Mouse (Mus musculus): ENCODE measurements around the gene Krt12.
A peak's percentile ranks its signal among the peaks of the same experiment; 100 is the strongest.

Krt12 gene

DNA sequence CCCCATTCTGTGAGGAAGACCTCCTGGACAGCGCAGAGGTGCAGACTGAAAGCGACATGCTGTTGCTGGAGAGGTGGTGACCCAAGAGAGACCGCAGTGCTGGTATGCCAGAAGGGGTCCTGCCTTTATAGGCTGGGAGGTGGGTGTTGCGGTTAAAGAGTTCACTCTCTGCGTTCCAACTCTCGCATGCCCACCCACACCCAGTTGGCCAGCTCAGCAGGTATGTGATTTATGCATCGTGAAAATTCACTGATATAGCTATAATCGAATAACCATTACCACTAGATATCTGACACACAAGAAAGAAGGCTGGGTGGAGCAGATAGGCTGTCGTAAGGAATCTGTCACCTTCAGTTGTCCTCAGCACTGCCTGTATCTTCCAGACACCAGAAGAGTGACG is at the start of gene Krt12:
TSS of gene Krt12 (minus strand) at position 101 of the 400 bp plus-strand sequence.
- no peak for DNase-seq (ENCODE audit: low read depth)

DNA sequence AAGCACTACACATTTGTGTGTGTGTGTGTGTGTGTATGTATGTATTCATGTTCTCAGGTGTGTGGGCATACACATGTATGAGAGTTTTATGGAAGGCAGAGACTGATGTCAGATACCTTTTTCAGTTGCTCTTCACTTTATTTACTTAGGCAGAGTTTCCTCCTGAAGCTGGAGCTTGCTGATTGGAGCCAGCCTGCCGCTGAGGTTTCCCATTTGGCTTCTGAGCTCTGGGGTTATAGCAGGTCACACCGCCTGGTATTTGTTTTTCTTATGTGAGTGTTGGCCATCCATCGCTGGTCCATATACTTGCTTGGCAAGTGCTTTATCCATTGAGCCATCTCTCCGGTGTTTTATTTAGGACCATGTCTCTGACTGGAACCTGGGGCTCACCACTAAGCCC is 47.2 kb upstream of the Krt12 start:
- no peak for DNase-seq (ENCODE audit: low read depth)

DNA sequence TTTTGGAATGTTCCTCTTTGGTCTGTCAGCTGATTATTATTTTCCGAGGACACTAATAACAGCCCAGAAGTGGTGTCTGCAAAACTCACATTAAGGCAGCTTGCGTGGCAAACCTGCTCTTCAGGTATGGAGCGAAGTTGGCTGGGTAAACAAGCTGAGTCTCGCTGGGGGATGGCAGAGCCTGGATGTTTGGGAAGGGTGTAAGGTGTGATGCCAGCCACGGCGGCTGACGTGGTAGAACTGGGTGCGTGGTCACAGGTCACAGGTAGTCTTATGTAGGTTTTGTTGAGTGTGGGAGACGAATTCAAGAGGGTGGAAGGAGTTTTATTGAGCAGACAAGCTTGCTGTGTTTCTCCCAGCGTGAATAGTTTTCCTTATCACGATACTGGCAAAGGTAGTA is 46.5 kb upstream of the Krt12 start:
- DNase-seq (ENCODE audit: low read depth): no peak

DNA sequence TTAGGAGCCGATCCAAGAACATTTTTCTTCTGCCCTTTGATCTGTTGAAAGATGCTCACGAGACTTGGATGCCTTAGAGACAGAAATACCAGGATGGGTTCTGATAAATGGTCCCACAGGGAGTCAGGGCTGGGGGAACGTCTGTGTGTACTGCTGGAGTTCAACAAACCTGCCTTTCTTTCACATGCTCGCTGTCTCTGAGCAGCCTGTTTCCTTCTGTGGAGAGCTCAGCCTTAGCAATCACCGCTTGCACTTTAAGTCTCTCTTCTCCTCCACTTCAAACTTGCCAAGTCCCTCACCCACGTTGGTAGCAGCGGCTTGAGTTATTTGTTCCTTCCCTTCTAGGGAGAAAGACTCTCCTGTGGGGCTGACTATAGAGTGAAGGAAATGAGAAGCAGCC is 44.3 kb upstream of the Krt12 start:
- no peak for DNase-seq (ENCODE audit: low read depth)

DNA sequence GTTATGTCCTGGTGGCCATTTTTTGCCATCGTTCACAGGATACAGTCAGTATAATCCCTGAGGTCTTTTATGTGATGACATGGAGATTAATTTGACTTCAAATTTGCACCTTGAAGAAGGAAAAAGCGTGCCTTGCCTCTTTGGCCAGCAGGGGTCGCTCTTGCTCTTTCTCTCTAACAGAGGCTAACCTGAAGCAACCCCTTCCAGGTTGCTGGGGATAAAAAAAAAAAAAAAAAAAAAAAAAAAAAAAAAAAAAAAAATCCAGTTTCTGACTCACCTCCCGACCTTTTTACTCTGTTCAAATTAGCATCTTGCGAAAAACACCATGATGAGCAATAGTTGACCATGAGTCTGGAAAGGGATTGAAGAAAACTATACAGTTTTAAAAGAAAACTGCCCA is 42.8 kb upstream of the Krt12 start:
- peak; percentile 39 for DNase-seq (ENCODE audit: low read depth)

DNA sequence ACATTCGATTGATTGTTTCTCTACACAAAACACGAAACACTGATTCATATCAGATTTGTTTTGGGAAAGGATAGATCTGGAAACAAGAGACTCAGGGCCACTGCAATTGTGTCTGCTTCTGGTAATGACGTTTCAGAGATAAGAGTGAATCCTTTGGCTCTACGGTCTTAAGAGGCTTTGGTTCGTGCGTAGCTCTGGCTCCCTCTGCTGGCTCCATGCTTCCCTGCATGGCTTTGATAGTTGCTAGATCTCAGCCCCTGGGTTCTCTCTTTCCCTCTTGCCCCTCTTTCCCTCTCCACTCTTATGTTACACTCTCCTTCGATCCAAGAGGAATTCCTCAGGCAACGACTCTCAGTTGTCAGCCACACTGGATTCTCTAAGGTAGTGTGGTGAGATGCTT is 41.1 kb upstream of the Krt12 start:
- DNase-seq (ENCODE audit: low read depth): peak; percentile 13

DNA sequence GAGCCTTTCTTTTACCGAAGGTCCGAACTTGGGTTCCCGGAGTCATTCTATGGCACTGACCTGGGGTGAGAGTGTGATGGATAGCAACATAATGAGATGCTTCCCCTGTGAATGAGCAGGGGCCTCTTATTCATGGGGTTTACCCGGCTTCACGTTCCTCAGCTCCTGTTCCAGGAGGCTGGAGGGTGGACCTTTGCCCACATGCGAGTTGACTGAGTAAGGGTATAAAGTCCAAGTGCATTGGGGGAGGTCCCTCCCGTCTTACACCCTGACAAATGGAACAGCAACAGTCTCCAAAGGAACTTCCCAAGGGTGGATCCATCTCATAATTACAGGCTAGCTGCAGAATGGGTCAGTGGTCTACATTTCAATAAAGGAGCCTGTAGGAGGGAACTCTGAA is 39.7 kb upstream of the Krt12 start:
- no peak for DNase-seq (ENCODE audit: low read depth)

DNA sequence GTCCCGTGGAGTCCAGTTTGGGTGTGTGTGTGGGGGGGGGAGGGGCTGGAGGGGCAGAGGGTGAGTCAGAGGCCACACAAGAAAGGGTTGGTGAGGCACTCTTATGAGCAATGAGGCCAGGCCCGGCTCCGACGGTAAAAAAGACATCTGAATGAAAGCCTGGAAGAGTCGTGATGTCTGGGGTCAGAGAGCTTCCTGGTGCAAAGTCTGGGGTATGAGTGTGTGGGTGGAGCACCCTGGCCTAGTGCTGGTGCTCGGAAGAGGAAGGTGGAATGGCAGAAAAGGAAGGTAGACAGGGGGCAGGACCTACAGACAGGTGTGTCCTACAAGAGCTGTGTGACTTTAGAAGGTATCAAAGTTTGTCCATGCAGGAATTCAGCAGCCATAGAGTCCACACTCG is 36.8 kb upstream of the Krt12 start:
- no peak for DNase-seq (ENCODE audit: low read depth)

DNA sequence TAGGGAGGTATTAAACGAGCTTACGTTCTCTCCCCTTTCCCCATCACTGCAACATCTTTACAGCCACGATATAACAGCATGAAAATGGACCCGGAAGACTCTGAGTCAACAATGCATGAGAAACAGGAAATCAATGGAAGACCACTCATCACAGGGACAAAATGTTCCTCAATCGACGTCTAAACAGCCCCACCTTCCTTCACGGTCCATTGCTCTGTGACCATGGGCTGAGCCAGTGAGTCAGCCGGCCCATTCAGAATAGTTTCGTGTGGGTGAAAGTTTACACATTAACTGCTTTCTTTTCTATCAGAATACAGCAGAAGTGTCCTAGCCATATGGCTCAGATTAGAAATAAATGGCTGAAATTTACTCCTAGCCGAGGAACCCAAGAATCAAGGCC is 32.7 kb upstream of the Krt12 start:
- no peak for DNase-seq (ENCODE audit: low read depth)

DNA sequence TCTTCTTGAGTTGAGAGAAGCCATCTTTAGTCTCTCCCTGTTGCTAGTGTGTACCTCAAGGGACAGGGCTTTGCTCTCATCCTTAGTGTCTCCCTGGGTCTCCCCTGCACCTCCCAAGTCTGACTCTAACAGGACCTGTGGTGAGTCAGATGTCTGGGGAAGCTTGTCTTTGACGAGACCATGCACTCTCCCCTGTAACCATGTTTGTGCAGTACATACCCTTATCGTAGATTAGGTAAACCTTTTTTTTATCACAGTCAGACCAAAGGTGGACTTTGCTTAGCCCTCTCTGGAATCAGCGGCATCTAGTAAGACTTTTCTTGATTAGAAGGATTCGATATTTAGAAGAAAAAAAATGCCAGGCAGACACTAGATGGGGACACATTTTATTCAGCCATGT is 32.0 kb upstream of the Krt12 start:
- no peak for DNase-seq (ENCODE audit: low read depth)

DNA sequence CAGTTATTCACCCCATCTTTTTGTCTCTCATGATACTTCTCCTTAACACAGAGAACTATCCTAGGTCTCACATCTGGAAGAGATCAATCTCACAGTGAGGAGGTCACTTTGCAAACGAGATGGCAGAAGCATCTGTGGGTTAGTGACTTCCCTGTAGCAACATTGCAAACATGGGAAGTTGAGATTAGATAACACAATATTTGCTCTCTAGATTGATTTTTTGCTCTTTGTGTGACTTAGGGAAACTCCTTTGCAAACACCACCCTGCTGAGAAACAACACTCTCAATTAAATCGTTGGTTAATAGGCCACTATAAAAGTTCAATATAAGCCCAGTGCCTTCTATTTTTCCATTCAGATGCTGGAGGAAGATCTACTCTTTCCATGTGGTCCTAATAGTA is 26.7 kb upstream of the Krt12 start:
- no peak for DNase-seq (ENCODE audit: low read depth)

DNA sequence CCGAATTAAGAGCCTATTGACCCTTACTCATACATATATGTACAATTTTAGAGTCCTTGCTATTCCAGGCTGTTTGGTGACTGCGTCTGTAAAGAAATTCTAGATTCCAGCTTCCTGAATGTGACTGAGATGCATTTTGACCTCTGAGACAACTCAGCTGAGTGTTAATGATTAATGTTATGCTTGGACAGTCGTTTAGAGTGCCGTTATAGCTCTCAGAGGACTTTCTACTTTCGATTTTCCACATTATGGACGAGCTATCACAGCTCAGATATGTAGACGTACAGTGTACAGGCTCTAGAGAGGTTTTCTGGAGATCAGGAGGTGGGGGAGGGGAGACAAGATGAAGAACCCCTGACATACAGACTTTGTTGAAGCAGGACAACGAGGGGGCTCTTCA is 19.2 kb upstream of the Krt12 start:
- no peak for DNase-seq (ENCODE audit: low read depth)

DNA sequence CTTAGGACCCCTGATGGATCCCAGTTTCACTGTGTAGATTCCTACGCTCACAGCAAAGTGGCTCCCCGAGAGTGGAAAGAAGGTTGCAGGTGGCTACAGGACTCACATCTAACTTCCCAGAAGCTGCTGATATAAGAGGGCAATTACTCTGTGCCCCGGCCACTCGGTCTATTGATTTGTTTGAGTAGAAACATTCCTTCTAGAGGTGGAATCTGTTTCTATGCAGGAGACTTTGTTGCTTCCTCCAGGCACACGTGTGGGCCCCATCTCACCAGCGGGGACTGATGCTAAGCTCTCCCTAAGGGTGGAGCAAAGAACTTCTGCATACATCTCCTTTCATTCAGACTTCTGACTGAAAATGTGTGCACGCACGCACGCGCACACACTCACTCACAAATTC is 17.4 kb upstream of the Krt12 start:
- no peak for DNase-seq (ENCODE audit: low read depth)

DNA sequence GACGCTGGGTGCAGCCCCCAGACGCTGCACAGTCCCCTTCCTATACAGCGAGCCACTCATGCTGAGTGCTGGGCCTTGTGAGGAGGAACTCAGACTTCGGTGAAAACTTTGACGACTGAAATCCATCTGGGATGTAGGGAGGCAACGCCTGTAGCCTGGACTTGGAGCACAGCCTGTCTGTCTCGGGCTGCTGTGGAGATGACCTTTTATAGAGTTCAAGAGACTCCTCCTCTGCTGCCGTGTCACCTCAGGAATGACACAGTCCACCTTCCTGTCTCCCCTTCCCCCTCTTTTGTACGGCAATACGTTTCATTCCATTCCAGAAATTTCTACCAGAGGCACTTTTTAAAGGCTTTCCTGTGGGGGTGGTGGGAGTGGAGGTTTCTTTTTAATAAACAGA is 15.9 kb upstream of the Krt12 start, which contains the start of gene Krt20:
TSS of gene Krt20 (minus strand) at position 179 of the 400 bp plus-strand sequence.
- DNase-seq (ENCODE audit: low read depth): no peak

DNA sequence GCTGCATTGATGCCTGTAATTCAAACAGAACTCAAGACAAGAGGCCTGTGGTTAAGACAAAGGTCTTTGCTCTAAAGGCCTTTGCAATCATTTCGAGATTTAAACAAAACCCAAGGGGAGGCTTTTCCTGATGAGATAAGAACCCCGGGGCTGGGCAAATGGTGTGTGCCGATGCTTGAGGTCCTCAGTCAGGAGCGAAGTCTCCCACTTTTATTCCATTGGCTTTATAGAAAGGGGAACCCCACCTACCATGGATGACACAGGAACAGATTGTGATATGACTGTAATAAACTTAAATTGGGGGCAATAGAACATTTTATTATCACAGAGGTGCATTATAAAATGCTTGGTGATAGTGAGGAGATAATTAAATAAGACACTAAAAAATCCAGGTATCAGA is 14.6 kb upstream of the Krt12 start:
- no peak for DNase-seq (ENCODE audit: low read depth)

DNA sequence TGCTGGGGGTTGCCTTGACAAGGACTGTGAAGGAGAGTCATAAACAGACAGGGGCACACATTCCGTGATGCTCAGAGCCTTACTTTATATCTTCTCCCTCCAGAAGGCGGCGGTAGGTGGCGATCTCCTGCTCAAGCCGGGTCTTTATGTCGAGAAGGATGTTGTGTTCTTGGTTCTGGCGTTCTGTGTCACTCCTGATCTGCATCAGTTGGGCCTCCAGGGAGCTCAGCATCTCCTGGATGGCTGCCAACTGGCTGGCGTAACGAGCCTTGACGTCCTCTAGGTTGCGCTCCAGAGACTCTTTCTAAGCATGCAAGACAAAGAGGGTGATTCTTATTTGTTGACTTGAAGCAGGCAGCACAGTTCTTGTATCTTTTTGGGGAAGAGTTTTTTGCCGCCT is 8.6 kb upstream of the Krt12 start:
- DNase-seq (ENCODE audit: low read depth): no peak

DNA sequence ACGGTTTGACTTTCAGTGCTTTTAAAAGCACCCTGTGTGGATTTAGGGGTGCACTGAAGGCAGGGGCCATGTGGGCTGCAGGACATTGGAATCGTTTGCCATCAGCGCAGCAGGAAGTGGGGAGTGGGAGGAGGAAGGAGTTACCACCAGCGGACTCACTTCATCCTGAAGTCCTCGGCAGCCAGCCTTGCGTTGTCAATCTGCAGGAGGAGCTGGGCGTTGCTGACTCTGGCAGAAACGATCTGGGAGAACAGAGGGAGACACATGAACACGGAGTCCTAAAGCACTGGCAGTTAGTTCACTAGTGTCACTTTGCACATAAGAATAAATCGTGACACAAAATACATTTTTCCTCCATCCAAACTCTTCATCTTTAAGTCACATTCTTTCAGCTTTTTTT is 1.5 kb downstream of the Krt12 start:
- no peak for DNase-seq (ENCODE audit: low read depth)

DNA sequence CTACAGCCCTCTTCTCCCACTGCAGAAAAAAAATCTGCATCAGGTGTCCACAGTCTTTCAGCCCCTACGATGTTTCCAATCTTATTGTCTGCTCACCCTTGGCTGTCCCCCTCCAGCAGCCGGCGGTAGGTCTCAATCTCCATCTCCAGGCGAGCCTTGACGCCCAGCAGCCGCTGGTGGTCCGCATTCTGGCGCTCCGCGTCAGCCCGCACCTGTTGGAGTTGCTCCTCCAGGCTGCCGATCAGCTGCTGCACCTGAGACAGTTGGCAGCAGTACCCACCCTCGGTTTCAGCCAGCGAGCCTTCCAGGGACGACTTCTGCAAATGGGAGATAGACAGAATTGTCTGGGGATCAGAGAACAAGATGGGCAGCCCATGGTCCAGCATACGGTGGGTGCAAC is 4.2 kb downstream of the Krt12 start:
- DNase-seq (ENCODE audit: low read depth): no peak

DNA sequence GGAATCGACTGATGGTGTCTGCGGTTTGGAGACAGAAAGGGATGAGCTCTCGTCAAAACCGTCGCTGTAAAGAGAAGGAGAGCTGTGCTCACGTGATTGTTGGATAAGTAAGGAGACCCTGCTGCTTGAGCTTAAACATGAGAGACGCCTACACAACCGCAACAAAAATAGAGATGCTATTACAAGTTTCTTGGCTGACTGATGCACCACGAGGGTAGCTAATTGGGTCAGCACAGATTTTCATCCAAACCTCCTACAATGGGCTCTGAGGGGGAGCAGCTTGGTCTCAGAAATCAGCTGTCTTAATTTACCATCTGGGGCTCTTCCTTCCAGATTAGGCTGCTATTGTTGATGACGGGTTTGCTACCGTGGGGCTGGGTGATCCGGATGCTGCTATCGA is 5.2 kb downstream of the Krt12 start:
- DNase-seq (ENCODE audit: low read depth): no peak

DNA sequence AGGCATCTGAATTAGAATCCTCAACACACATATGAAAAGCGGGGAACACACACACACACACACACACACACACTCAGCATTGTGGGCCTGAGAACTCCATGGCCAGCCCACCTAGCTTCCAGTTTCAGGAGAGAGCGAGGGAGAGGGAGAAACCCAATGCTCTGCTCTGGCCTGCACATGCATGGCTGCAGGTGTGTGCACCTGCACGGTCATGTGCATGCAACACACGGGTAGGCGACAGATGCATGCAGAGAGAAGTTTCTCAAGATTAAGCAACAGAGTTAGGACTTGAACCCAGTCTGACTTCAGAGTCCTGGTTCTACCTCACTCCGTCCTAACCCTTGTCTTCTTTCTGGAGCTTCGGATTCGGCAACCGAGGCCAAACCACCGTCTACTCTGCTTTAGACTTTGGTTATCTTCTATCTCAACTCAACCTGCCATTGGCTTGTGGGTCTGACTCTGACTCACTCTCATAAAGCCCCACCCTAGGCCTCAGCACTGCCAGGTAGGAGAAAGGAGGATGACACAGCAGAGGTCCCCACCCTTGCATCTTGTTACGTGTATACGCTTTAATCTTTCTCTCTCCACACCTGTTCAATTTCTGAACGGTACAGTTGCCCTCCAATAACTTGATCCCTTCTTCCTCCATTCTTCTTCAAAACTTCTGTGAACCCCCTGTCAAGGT is 7.5 kb downstream of the Krt12 start:
- no peak for DNase-seq (ENCODE audit: low read depth)

DNA sequence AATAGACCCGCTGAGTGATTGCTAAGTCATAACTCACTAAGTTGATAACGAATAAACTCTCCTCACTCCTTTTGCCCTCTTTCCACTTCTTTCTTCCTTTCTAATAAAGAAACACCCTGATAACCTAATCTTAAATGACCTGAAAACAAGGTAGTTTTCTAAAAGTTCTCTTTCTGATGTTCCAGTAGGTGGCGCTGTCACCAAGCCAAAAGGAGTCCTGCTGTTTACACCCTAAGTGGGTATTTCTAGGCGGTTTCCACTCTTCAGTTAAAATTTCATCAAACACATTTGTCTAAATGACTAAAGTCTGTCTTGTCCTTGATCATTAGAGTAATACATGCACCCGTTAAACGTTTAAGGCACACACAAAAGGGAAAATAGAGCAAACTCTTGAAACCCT is 8.8 kb downstream of the Krt12 start:
- DNase-seq (ENCODE audit: low read depth): peak; percentile 19

DNA sequence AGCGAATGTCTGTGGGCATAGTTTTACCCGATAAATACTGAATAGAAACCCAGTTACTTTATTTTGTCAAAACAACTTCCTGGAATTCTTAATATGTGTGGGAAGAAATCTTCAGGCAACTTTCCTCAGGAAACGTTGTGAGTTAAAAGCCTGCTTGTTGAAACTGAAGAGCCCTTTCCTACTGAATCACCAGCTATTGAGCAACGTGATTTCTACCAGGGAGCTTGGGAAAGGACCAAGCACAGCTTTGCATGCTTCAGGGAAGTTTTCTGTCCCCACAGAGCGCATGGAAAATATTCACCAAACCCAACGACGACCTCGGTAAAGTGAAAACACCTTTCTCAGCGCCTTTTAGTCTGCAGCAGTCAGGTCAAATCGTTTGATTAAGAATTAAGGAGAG is 15.9 kb downstream of the Krt12 start:
- no peak for DNase-seq (ENCODE audit: low read depth)

DNA sequence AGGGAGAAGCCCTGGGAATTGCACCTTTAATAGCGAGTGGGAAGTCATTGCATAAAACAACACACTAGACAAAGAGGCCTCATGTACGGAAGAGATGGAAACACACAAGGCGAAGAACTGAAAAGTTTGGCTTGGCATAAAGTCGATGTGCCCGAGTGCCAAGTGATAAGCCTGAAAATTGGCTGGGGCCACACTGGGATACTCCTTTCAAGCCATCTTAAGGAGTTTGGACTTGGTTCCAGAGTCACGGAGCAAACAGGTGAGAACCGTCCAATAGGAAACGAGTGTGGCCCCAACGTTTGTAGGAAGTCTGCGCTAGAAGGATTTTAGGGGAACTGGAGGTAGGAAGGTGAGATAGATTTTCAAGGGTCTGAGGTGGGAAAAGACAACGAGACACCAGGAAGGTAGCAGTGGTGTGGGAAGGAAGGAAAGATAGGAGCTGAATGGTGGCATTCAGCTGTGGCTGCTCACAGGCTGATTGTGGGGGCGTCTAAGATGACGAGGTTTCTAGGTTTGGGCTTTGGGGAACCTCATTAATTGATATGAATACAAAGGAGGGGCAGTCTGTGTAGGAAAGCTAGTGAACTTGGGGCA is 22.0 kb downstream of the Krt12 start:
- no peak for DNase-seq (ENCODE audit: low read depth)

DNA sequence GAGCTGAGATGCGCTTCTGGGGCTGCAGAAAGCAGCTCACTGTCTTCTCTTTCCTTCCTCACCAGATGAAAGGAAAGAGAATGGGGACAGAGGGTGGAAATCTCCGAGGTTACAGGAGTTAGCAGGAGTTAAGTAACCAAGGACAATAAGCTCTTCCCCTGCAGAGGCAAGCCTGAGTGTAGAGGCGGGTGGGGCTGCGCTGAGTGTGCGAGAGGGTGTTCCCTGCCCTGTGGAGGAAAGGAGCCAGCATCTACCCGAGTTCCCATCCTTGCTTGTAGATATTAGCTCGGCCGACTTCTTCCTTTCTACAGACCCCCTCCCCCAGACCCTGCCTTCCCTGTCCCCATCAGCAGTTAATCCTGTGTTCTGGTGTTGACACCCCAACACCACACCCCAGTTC is 23.2 kb downstream of the Krt12 start:
- DNase-seq (ENCODE audit: low read depth): no peak
